Mouse (Mus musculus): Measurements from ENCODE around the gene Rsph3b.
"Not testable (repeated sequence)": the region's sequence is repeated elsewhere in the genome, so short reads cannot be mapped to it uniquely, and the experiment has no call there.

GRCm38 (mm10) chr17:6972836-6973396, 24.4 kb upstream of the Rsph3b start:
- TF ChIP-seq CTCF (IDR thresholded peaks at IDR 0.05; ENCODE audit: borderline replicate concordance, extremely low read depth, insufficient read depth, insufficient read length); POLR2A (IDR thresholded peaks at IDR 0.05; ENCODE audit: borderline replicate concordance, extremely low read depth, insufficient read depth, insufficient read length, poor library complexity, severe bottlenecking): not testable (repeated sequence)
